Mouse (Mus musculus) lung, adult 2 months (tissue): ENCODE results near the gene Laptm5.

Source experiments
- CTCF ChIP-seq: fragments of 200-500 bp; IDR thresholded peaks from 2 replicates; pipeline ENCODE4 v1.5.1; 2011; ENCODE audit warnings: mild to moderate bottlenecking, low read length, control low read depth; ENCODE audit not compliant: insufficient read depth
- POLR2A ChIP-seq: fragments of 200-500 bp; IDR thresholded peaks from 2 replicates; pipeline ENCODE4 v1.6.1; 2011; ENCODE audit warnings: low read depth, mild to moderate bottlenecking, control low read depth, low read length, borderline replicate concordance; ENCODE audit errors: extremely low read depth

DNA sequence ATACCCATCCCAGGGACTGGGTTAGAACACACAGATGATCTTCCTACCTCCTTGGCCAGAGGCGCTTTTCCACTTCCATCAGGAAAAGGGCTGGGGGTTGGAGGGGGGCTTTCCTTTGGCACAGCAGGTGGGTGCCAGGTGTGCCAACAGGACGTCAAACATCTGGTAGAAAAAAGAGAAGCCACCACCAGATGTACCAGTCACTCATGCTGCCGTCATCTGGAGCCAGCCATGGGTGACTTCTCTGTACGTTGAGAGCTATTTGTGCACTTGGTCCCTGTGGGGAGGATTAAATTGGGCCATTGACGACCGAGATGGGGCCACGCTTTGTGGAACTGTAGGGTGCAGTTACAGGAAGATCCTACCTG is 2.7 kb downstream of the Laptm5 start:
- no peak for TF ChIP-seq CTCF
- TF ChIP-seq POLR2A = no peak
